In genomic region chr2:165153006-165153405, GRCm38 (mm10) we compare ENCODE assay signal across 9 mouse cellular contexts.
DNase-seq lines count a peak whose midpoint lies in the region; ATAC-seq lines count a peak whose summit lies in the region.
"Had no signal": no experiment of that assay in that cellular context is flagged by ENCODE, and none has a peak within 500 bp of the region (broad histone marks: within the 10 kb centered on the region; RNA-seq: fewer than 3 reads in every experiment).

No protein-coding gene starts in this region.

- no peaks in the 10 kb centered on the region for H3K9me3 ChIP-seq in neural tube, embryonic 15.5 days (replicated peaks)
- H3K9me3 ChIP-seq: limb, embryonic 13.5 days had no signal

- no peak overlapping the region for H3K4me2 ChIP-seq in neural tube, embryonic 15.5 days
- H3K4me2 ChIP-seq: limb, embryonic 13.5 days had no signal

- ATAC-seq in neural tube, embryonic 15.5 days (ENCODE audit: low FRiP score): peak; percentile 40; the same call in 1 of the 2 replicates
- ATAC-seq: Patski had no signal

- no peak overlapping the region for H3K27ac ChIP-seq in neural tube, embryonic 15.5 days (replicated peaks)
- H3K27ac ChIP-seq: limb, embryonic 13.5 days had no signal

- no peak for DNase-seq in neural tube, embryonic 10.5 days (ENCODE audit: extremely low spot score, low spot score)
- DNase-seq in gastrocnemius, adult 8-10 months (ENCODE audit: low spot score in 2 of 2): peak; percentile 67 to 69
- DNase-seq in layer of hippocampus, adult 18-20 months (ENCODE audit: low spot score in 2 of 2): peak; percentile 18 to 38
- no peak for DNase-seq in lung, postnatal 4 days
- no peak for DNase-seq in embryo, embryonic 11 days
- DNase-seq in ovary, postnatal 14 days (ENCODE audit: low spot score): no peak

- no peak overlapping the region for H3K4me3 ChIP-seq in neural tube, embryonic 15.5 days (replicated peaks)
- H3K4me3 ChIP-seq: limb, embryonic 13.5 days had no signal

- H3K9ac ChIP-seq in neural tube, embryonic 15.5 days (replicated peaks): no peak overlapping the region
- H3K9ac ChIP-seq: limb, embryonic 13.5 days had no signal

- 19% methylated on average over 12 of the region's 12 CpGs for WGBS in neural tube, embryonic 15.5 days

- H3K36me3 ChIP-seq in neural tube, embryonic 15.5 days: no peaks in the 10 kb centered on the region
- H3K36me3 ChIP-seq: limb, embryonic 13.5 days had no signal

- H3K27me3 ChIP-seq in neural tube, embryonic 15.5 days (replicated peaks): 0 out of 2 replicates have a peak, but pooled peaks cover 5% of the 10 kb centered on the region

- H3K4me1 ChIP-seq in neural tube, embryonic 15.5 days: peaks cover 24% of the 10 kb centered on the region

Comparison
In these comparisons a context has a peak if more than half of its experiments do, and no peak if none do; other contexts are left out.
1. DNase-seq: peak in gastrocnemius, adult 8-10 months (2 of 2) and layer of hippocampus, adult 18-20 months (2 of 2); none in neural tube, embryonic 10.5 days (single experiment), lung, postnatal 4 days (0 of 2), embryo, embryonic 11 days (single experiment) and ovary, postnatal 14 days (single experiment).